Mouse (Mus musculus) left cerebral cortex, postnatal 25 days (tissue): ENCODE data around the gene Sytl1. TPM values are rescaled to one million over a fixed set of nuclear protein-coding genes. Genes with fewer than 3 reads are reported as not detected.

Source experiments
- DNase-seq, 2 experiments: peaks; one replicate each; pipeline ENCODE4 v3.0.0; 2022; ENCODE audit warnings: low spot score in 2 of 2, mixed read lengths in 1 of 2
- intact Hi-C: fragments of 180-260 bp; cut with DNase I; formaldehyde crosslinking; loops from one replicate; pipeline ENCODE4 v1.15.1; 2025
- total RNA-seq, 2 experiments: library from RNA; stranded (reverse); gene quantifications; 2 replicates each; pipeline ENCODE4 v1.2.3; 2021

Sytl1 gene
- total RNA-seq, 2 experiments from 2014 or later = 0.98 to 1.2 TPM

- no peak for DNase-seq
- intact Hi-C loops = no loop called here
These were observed 19.7 kb upstream of the Sytl1 start for GRCm38 (mm10) chr4:133282656-133283055.

GRCm38 (mm10) chr4:133281951-133282481 lies 19.1 kb upstream of the Sytl1 start:
- intact Hi-C loops = no loop called here
- DNase-seq = peak in 1 of 2 experiments; percentile 50

- intact Hi-C loops = no loop called here
- DNase-seq = no peak
These were observed 18.6 kb upstream of the Sytl1 start for GRCm38 (mm10) chr4:133281513-133281912.

DNA sequence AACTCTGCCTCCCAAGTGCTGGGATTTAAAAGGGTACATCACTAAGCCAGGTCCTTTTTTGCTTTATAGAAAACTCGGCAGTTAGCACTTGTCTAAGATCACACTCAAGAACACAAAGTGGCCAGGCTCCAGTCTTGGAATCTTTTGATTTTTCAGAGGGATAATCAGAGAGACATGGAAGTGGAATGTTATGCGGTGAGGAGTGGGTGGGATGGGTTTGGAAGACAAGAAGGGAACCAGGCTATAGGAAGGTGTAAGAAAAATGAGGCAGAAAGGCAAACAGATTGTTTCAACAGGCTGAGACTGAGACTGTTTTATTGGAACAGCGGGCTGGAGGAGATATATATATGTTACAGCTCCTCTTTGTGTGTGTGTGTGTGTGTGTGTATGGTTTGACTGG lies 15.6 kb upstream of the Sytl1 start:
- DNase-seq = peak in 1 of 2 experiments; percentile 67
- intact Hi-C loops = no loop called here

DNA sequence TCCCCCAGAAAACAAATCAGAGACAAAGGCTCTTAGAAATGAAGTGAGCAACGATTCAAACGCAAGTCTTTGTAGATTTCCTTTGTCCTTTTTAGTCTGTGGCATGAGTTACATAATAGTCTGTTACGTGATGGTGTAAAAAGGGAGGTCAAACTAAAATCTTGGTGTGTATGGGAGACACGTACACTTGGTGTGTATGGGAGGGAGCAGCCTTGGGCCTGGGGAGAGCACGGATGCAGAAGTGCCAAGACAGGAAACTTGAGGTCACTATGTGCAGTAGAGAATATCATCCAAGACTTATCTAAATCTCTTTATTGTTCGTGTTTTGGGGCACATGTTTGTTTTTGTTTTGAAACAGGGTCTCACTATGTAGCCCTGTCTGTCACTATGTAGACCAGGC lies 15.2 kb upstream of the Sytl1 start:
- intact Hi-C loops = no loop called here
- DNase-seq = no peak

DNA sequence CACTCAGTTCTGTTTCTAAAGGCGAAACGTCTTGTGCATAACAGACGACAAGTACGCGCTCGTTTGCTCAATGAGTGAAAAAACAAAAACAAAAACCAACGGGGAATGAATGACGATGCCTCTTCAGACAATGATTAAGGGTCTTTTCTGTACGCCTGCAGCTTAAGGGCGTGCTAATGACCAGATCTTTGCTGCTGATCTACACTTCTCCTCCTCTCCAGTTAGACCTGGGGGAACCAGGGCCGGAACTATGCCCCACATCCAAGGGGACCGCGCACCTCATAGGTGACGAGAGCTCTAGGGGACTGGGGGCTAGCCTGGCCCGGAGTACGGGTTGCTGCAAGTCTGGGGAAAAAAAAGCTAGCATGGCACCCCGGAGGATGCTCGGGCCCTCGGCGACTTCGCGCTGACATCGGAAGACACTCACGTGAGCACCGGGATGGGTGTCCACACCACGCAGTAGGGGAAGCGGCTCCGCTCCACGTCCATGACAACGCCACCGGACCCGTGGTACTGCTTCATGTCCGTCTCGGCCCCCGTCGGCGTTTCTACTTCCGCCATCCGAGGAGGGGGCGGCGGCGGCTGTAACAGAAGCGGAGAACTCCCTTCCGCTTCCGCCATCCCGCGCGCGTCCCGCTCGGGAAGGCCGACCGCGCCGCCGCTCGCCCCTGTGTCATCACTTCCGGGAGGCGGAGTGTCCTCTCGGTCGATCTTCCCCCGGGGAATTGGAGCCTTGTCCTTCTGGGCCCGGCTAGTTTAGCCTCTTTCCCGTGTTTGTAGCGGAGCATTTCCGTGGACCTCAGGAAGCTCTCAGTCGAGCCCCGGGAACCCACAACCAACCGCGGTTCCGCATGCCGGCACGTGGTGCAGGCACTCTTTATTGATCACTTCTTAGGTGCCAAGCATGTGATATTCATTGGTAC lies 14.5 kb upstream of the Sytl1 start, which contains the start of gene Tmem222:
Gene Tmem222 (minus strand): TSS at position 689 of the 923 bp plus-strand sequence.
- intact Hi-C loops = loop anchor here (2.0 kb wide), 2 partner anchors 21 to 37 kb away; partner anchors contain the start of gene Map3k6
- peak; percentile 95 to 98 for DNase-seq

DNA sequence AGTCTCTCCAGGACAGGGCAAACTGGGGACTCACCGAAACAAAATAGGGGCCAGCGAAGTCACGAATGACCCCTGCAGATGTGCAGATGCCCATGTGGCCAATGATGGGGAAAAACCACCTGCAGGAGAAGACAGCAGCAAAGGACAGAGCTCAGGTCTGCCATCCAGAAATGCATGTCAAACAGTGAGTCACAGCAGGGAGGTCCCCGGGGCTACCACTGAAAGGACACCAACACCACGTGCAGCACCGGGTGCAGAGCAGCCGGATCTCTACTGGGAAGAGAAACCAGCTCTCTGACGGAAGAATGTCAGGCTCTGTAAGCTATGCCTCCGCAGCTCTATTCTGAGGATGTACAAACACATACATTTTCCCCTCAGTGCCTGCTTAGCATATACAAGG lies 8.0 kb upstream of the Sytl1 start:
- no peak for DNase-seq
- intact Hi-C loops = no loop called here

DNA sequence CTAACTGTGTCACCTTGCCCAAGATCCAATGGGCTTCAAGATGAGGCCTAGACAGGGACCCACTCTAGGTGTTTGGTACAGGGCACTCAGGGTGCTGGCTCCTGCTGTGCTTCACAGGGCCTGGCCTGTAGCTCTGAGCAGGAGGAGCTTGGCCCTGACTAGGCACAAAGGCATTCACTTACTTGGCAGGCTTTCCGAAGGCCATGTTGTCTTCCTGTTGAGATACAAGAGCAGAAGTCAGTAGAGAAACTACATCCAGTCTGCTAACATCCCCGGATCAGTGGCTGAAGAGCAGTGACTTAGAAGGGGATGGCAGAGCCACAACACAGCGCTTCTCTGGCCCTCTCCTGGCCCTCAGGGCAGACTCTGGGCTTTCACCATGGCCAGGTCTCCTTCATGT lies 6.7 kb upstream of the Sytl1 start:
- DNase-seq = no peak
- intact Hi-C loops = no loop called here

GRCm38 (mm10) chr4:133268931-133269330 lies 6.0 kb upstream of the Sytl1 start:
- DNase-seq = no peak
- intact Hi-C loops = no loop called here

- DNase-seq = no peak
- intact Hi-C loops = no loop called here
These were observed 3.5 kb upstream of the Sytl1 start for GRCm38 (mm10) chr4:133266248-133266880.

GRCm38 (mm10) chr4:133265759-133266158 lies 2.8 kb upstream of the Sytl1 start:
- intact Hi-C loops = no loop called here
- no peak for DNase-seq

DNA sequence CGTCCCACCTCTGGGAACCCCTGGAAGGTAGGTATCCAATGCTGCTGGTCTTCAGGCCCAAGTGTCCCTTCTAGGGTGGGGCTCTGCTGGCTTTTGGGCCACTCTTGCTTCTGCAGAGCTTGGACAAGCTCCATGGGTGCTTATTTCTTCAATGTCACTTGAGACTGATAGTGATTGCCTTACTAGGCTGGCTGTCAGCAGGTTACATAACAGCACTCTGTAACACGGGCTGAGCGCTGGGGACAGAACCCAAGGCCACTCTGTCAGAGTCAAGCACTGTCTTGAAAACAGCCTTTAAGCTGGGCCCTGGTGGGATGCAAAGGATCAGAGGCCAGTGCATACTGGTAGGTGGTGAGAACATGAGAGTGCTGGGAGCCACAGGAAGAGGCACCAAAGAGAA lies 2.4 kb upstream of the Sytl1 start:
- no peak for DNase-seq
- intact Hi-C loops = no loop called here

DNA sequence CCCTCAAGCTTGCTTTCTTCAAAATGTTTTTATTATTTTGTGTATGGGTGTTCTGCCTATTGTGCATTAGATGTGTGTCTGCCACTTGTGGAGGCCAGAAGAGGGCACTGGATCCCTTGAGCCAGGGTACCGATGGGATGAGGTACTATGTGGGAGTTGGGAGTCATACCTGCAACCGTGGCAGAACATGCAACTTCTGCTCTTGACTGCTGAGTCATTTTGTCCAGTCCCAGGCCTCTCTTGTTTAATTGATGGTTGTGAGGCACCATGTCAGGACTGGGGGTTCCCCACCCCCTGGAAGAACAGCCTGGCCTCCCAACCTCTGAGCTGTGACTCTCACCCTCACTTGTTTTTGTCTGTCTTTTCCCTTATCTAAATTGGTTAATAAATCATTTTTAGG lies 1.6 kb upstream of the Sytl1 start:
- no peak for DNase-seq
- intact Hi-C loops = no loop called here

DNA sequence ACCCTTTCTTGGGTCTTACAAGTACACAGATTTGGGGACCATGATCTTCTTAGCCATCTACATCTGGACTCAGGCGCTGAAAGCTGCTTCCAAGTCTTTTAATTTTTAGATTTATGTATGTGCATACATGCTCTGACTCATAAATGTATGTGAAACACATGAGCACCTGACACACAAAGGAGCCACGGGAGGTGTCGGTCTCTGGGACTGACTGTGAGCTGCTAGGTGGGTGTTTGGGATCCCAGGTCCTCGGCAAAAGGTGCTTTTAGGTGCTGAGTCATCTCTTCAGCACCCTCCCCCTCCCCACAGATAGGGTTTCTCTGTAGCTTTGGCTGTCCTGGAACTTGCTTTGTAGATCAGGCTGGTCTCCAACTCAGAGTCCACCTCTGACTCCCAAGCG lies 843 bp upstream of the Sytl1 start:
- peak in 1 of 2 experiments; percentile 23 for DNase-seq
- intact Hi-C loops = no loop called here

- intact Hi-C loops = no loop called here
- no peak for DNase-seq
These were observed 543 bp downstream of the Sytl1 start for GRCm38 (mm10) chr4:133262375-133262765.

GRCm38 (mm10) chr4:133261641-133262374 lies 1.1 kb downstream of the Sytl1 start:
- intact Hi-C loops = no loop called here
- no peak for DNase-seq

- no peak for DNase-seq
- intact Hi-C loops = no loop called here
These were observed 5.0 kb downstream of the Sytl1 start for GRCm38 (mm10) chr4:133257798-133258408.

- intact Hi-C loops = no loop called here
- no peak for DNase-seq
These were observed 5.7 kb downstream of the Sytl1 start for GRCm38 (mm10) chr4:133257230-133257629.

DNA sequence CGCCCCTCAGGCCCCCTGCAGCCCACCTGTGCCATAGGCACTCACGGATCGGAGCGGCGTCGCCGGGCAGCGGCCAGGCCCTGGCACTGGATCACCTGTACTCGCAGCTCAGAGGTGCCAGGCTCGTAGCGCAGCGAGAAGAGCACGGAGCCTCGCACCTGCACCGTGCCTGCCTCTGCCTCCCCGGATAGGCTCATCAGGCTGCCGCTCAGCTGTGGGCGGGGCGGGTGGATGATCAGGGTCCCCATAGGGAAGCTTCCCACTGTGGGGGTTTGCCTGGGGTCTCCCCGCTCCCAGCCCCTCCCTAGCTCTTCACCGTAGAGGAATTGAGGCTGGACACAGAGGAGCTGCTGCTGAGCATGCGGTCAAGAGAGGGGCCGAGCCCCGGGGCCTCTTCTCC lies 6.1 kb downstream of the Sytl1 start:
- no peak for DNase-seq
- intact Hi-C loops = no loop called here

DNA sequence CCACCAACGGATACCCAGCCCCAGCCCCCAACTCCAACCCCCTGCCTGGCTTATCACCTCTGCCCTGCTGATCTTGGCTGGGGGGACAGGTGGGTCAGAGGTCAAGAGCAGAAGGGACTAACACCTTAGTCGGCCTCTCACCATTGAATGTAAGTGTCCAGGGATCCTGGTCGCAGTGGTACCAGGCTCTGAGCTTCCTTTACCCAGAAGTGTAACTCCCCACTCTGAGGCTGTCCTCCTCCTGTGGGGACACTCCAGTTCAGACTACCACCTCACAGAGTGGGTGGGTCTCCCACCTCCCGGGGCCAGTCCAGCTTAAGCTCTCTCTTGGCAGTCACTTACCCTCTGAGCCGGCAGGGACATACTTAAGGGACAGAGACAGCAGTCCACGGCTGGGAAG lies 7.5 kb downstream of the Sytl1 start:
- no peak for DNase-seq
- intact Hi-C loops = no loop called here
